Mouse (Mus musculus) embryo, embryonic 10.5 days (tissue): ENCODE measurements around the gene Map1lc3a.

Experiments used
- DNase-seq: peaks from one replicate; pipeline ENCODE4 v3.0.0-alpha.2; 2015; ENCODE audit warnings: low spot score

The Map1lc3a gene

DNA sequence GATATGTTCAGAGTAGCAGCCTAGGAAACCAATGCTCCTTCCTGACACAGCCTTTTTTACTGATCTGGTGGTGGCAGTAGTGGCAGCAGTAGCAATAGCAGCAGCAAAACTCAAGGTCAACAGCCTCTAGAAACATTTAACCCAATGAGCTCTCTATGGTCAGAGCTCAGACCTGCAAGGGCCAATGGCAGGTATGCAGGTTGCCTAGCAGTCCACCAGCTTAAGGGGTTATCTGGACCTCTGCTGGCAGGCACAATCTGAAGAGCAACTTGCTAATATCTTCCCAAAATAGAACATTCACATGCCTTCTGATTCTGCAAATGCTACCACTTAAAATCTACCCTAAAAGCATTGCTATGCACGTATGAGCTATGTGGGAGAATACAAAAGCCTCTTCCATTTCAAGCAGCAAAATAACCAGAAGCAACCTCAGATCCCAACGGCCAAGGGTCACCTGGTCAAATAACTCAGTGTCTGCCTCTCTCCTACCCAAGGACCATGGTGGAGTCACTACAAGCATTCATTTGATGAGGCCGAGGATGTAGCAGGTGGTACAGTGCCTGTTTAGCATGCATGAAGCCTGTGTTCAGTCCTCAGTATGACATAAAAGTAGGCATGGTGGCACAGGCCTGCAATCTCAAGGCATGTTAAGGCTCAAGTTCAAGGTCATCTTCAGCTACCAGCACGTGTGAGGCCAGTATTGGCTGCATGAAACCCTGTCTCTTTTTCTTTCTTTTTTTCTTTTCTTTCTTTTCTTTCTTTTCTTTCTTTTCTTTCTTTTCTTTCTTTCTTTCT, 11.6 kb downstream of the Map1lc3a start:
- no peak for DNase-seq

- no peak for DNase-seq
These were observed 14.0 kb downstream of the Map1lc3a start for GRCm38 (mm10) chr2:155290066-155290465.

DNA sequence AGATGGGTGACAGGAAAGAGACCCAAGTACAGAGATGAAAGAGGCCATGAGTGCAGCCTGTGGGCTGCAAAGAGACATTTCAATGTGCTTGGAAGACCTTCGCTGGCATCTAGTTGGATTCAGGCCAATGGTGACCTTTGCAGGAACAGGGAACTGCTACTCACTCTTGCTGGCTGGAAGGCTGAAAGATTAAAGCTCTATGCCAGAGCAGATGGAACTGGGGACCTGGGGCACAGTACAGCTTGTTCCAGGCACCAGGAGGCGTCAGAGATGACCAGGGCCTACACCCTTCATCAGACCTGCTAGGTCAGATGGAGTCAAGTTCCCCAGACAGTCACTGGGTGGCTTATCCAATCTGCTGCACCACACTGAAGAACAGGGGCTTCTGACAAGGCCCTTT, 17.3 kb downstream of the Map1lc3a start:
- DNase-seq = no peak

DNA sequence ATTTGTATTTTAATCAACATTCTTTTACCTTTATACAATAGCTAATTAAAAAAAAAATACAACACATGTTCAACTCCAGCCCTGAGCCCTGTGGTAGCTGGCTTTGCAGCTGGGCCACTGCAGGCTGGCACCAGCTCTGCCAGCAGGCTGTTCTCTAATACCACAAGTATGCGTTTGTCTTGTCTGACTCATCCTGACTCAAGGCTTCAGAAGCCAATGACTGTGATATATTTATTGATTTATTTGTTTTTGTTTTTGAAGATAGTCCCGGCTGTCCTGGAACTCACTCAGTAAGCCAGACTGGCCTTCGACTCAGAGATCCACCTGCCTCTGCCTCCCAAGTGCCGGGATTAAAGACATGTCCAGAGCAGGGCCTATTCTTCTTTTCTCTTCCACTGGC, 17.8 kb downstream of the Map1lc3a start:
- DNase-seq = no peak

- no peak for DNase-seq
These were observed 19.4 kb downstream of the Map1lc3a start for GRCm38 (mm10) chr2:155295453-155295852.

- no peak for DNase-seq
These were observed 23.5 kb downstream of the Map1lc3a start for GRCm38 (mm10) chr2:155299563-155299962.

GRCm38 (mm10) chr2:155308936-155309592, 33.0 kb downstream of the Map1lc3a start:
- DNase-seq = peak; percentile 75

GRCm38 (mm10) chr2:155313671-155314070, 37.6 kb downstream of the Map1lc3a start:
- peak; percentile 72 for DNase-seq

- no peak for DNase-seq
These were observed 42.5 kb downstream of the Map1lc3a start for GRCm38 (mm10) chr2:155318618-155319017.

DNA sequence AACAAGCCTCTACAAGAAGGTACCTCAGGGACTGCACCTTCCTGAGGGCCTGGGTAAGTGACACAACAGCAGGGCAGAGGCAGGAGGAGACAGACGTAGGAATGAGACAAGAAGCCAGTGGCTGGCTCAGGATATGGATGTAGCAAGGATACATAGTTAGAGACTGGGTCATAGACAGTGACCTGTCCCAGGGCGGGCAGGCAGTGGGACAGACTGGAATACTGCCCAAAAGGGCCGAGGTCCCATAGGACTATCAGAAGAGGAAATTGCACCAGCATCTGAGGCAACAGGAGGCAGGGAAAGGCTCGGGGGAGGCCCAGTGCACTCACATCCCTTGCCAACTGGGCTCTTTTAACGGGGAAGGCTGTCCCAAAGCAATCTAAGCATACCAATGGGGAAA, 44.5 kb downstream of the Map1lc3a start:
- DNase-seq = no peak

GRCm38 (mm10) chr2:155326001-155326400, 49.9 kb downstream of the Map1lc3a start:
- DNase-seq = no peak
